Mouse (Mus musculus) gonadal fat pad, adult 2 months (tissue): ENCODE measurements around the gene Prss57. TPM values are rescaled to one million over a fixed set of nuclear protein-coding genes. Genes with fewer than 3 reads are reported as not detected.
"Not testable (repeated sequence)": the region's sequence is repeated elsewhere in the genome, so short reads cannot be mapped to it uniquely, and the experiment has no call there.

Experiments used
- DNase-seq: peaks from one replicate; pipeline ENCODE4 v3.0.0-alpha.2; 2012; ENCODE audit warnings: low read depth
- polyA plus RNA-seq: library from polyadenylated mRNA; depleted of rRNA; stranded (reverse); fragments of >200 nt; gene quantifications from 2 replicates; pipeline ENCODE4 v1.2.3, GENCODE M21; 2012

Gene Prss57
- polyA plus RNA-seq, 1 experiment = 0.23 TPM

- no peak for DNase-seq
Observed at GRCm38 (mm10) chr10:79781139-79781538, 9.6 kb downstream of the Prss57 start.

DNA sequence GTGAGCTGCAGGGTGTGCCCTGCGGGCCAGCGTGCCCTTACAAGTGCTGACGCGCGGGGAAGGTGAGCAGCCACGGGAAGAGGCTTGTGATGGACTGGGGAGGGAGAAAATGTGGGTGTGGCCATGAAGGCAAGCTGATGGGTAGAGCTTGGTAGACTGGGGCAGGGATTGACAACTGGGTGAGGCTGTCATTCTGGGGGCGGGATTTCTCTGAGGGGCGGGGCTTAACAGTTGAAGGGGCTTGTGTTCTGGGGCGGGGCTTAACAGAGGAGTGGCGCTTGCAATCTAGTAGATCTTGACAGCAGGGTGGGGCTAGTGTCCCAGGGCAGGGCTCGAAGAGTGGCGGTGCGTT, 10.1 kb downstream of the Prss57 start:
- DNase-seq = no peak

DNA sequence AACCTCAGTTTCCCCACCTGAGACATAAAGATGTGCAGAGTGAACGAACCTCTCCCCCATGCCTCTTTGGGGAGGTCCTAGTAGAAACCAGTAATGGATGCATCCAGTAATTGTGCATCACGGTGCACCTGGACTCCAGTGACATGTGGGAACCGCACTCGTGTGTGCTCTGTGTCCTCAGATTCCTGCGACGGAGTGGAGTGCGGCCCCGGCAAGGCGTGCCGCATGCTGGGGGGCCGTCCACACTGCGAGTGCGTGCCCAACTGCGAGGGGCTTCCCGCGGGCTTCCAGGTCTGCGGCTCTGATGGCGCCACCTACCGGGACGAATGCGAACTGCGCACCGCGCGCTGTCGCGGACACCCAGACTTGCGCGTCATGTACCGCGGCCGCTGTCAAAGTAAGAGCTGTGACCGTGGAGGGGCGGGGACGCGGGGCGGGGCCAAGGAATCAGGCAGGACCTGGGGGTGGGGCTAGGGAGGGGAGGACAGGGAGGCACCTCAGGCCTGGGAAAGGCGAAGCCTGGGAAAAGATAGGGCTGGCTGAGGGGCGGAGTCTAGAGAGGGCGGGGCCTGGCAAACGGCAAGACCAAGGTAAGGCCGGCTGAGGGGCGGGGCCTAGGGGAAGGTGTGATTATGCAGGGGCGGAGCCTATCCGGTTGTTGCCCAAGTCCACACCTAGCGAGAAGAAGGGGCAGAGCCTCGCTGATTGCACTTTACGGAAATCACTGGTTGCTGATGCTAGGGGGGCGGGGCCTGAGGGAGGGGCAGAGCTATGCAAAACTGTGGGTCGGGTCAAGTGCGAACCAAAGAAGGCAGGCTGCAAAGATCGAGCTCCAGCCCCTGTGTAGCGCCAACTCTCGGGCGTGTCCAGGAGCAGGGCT, 10.7 kb downstream of the Prss57 start:
- peak; percentile 81 for DNase-seq

DNA sequence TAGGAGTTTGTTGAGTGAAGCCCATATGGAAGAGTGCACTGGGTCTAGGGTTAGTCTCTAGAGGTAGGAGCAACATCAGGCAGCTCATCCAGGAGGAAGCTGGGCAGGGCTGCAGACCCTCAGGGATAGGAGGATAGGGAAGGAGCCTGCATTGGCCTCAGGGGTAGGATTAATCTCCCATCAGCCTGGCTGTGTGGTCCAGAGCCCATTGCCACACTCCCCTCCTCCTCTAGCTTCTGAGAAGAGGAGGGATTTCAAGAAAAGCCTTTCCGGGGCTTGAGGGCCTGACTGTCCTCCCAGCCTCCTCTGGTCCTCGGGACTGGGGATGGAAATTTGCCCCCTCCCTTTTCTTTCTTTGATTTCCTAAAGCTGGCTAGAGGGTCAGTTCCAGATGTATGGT, 11.6 kb downstream of the Prss57 start:
- DNase-seq = no peak

DNA sequence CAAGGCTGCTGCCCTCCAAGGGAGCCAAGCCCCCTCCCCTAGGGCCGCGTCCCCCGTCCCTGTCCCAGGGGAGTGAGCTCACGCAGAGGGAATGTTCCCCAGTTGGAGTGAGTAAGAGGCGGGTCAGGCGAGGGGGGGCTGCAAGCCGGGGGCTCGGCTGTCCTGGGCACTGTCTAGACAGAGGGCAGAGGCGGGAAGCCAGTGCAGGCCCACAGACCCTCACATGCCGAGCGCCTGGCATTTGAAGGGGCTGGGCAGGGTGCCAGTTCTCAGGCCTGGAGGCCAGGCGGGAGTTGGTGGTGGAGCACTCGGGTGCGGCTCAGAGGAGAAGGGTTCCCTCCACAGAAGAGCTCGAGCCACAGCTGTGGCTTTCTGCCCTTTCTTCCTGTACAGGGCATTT, 12.8 kb downstream of the Prss57 start:
- DNase-seq = no peak

GRCm38 (mm10) chr10:79777103-79777531, 13.6 kb downstream of the Prss57 start, which contains the start of gene Fstl3:
Gene Fstl3, plus strand, starts transcription at chr10:79777272.
- DNase-seq = no peak

GRCm38 (mm10) chr10:79774486-79775279, 16.1 kb downstream of the Prss57 start:
- DNase-seq = no peak

DNA sequence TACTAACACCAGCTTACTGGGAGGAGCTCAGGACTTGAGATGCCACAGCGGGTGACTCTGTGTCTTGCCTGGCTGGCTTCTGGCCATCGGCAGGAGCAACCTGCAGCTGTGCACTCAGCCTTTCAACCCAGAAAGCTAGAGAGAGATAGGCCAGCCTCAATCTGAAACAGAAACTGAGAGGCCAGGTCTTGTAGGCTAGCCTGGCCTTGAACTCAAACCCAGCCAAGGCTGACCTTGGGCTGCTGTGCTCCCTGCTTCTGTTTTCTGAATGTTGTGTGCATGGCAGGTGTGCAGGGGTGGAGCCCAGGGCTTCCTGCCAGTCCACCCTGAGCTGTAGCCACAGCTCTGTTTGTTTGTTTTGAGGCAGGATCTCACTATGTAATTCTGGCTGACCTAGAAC, 17.6 kb downstream of the Prss57 start:
- DNase-seq = no peak

GRCm38 (mm10) chr10:79772320-79772719, 18.4 kb downstream of the Prss57 start:
- no peak for DNase-seq

DNA sequence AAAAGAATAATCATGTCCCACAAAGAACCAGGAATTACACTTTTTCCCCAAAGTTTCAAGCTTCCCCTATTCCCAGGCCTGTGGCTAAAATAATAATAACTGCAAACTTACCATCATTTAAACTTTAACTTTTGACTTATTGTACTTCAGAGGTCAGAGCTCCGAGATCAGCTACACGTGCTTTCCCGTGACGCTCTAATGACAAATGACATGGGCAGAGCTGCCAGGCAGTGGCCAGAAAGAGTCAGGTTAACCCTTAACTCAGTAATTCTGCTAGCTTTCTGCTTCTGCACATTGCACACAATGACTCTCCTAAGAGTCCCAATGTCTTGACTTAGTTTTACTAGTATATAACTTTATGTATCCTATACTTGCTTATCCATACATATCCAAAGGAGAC, 21.4 kb downstream of the Prss57 start:
- DNase-seq = no peak

DNA sequence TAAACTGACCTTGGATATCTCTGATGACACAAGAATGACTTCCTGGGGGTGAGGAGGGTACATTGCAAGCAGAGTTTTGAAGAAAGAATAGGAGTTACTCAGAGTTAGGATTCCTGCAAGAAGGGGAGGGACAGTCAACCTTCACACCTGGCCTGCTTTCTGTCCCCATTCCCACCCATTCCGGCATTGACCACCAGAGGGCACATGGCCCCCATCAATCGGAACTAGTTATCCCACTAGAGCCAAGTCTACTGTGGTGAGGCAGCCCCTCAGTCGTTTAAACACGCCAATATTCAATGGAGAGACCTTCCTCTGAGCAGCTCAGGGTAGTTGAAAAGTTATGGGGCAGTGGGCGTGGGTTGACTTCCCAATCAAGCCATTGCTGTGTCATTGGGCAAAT, 22.4 kb downstream of the Prss57 start:
- DNase-seq = no peak

DNA sequence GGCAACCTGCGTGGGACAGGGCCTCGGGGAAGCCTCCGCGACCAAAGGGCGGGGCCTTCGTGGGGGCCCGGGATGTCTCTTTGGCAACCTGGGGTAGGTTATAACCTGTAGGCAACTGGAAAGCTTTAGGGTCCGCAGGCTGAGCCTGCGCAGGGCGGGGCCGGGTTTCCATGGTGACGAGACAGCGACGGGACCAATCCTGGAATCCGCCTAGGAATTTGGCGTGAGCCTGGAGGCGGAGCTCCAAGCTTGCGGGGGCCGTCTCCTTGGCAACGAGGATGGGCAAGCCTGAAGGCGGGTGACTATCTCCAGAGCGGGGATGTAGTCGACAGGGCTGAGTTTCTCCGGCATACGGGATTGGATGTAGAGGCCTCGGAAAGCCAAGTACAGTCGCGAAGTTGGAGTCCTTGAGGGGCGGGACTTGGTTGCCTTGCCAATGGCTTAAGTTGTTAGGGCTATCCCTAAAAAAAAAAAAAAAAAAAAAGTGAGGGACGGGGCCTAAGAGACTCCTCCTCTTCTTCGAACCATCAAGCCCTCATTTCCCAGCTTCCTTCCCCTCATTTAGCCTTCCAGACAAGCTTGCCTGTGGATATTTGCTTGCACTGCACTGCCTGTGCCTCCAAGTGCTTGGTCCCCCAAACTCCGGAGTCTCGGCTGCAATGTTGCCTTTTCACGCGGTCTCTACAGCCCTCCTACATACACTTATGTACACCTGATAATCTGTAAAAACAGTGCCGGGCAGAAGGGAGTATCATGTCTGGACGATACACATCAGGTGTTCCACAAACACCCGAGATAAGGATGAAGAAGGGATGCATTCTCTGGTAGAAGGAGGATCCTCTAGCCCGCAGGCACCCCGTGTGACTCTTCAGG, 23.2 kb downstream of the Prss57 start:
- DNase-seq = no peak

GRCm38 (mm10) chr10:79766508-79767325, 24.0 kb downstream of the Prss57 start, which contains the start of gene Rnf126:
Gene Rnf126, minus strand, starts transcription at chr10:79766952.
- DNase-seq = peak; percentile 95

GRCm38 (mm10) chr10:79766001-79766507, 24.7 kb downstream of the Prss57 start:
- no peak for DNase-seq

GRCm38 (mm10) chr10:79765228-79765745, 25.5 kb downstream of the Prss57 start:
- DNase-seq = no peak

GRCm38 (mm10) chr10:79764234-79764633, 26.5 kb downstream of the Prss57 start:
- peak; percentile 81 for DNase-seq

GRCm38 (mm10) chr10:79762875-79763274, 27.9 kb downstream of the Prss57 start:
- no peak for DNase-seq

DNA sequence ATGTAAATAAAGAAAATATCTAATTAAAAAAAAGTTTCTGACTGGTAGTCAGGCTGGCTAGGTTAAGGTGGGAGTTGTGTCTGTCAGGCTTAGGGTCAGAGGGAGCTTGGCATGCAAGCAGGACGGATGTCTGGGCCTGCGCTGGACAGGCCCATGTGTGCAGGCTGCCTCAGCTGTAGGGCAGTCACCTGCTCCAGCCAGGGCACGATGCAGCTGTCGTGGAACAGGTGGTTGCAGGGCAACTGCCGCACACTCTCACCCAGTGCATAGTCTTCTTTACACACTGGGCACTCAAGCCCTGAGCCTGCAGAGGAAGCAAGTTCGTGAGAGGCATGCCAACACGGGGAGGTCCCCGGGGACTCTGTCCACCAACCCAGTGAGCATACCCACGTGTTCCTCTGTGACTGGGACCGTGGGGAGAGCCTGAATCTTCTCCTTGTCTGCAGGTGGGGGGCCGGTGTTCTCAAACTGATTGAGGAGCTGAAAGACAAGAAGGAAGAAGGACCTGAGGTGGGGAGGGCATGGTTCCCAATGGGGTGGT, 30.1 kb downstream of the Prss57 start:
- no peak for DNase-seq

- DNase-seq = not testable (repeated sequence)
Observed at GRCm38 (mm10) chr10:79759675-79760074, 31.1 kb downstream of the Prss57 start.

- no peak for DNase-seq
Observed at GRCm38 (mm10) chr10:79756660-79757059, 34.1 kb downstream of the Prss57 start.
